In genomic region chr14:79425979-79426729, GRCm38 (mm10) we compare ENCODE assay signal across 8 mouse cellular contexts. TPM values are rescaled to one million over a fixed set of nuclear protein-coding genes. Genes with fewer than 3 reads are reported as not detected.
DNase-seq lines count a peak whose midpoint lies in the region; ATAC-seq and TF ChIP-seq lines count a peak whose summit lies in the region.

Gene Kbtbd7, plus strand, starts transcription at chr14:79426511.

- no peak for TF ChIP-seq CTCF in heart, adult 2 months (IDR thresholded peaks at IDR 0.05)
- TF ChIP-seq CTCF in midbrain, postnatal 0 days (IDR thresholded peaks at IDR 0.05) = no peak

- peak within 1 kb of the TSS; percentile 51 for H3K4me2 ChIP-seq in embryonic facial prominence, embryonic 14.5 days (ENCODE audit: low read depth, low read length)
- peak within 1 kb of the TSS; percentile 58 for H3K4me2 ChIP-seq in limb, embryonic 13.5 days (replicated peaks)
- H3K4me2 ChIP-seq in midbrain, postnatal 0 days (ENCODE audit: low read depth, low read length, poor library complexity, severe bottlenecking) = peak within 1 kb of the TSS; percentile 31

- H3K79me2 ChIP-seq in heart, adult 2 months (replicated peaks; ENCODE audit: control insufficient read depth, insufficient read depth, low read length) = no peaks in the 10 kb centered on the region

- peaks cover 14% of the 10 kb centered on the region for H3K9me3 ChIP-seq in embryonic facial prominence, embryonic 14.5 days (ENCODE audit: control insufficient read depth, low read length)
- H3K9me3 ChIP-seq in limb, embryonic 13.5 days = peaks cover 14% of the 10 kb centered on the region
- no peaks in the 10 kb centered on the region for H3K9me3 ChIP-seq in midbrain, postnatal 0 days (ENCODE audit: low read length)

- intact Hi-C loops in heart, adult 2 months (cut with DNase I) = loop anchor here (2.0 kb wide), 1 partner anchor 27 kb away; no protein-coding TSS in a partner anchor

- DNase-seq in 3T3-L1 (ENCODE audit: low read depth, low spot score) = peak; percentile 75
- peak; percentile 65 to 86 for DNase-seq in adrenal gland, postnatal 4 days (ENCODE audit: low spot score in 2 of 2)
- peak; percentile 98 for DNase-seq in embryonic facial prominence, embryonic 14.5 days (ENCODE audit: low spot score)
- peak; percentile 93 to 97 for DNase-seq in heart, adult 2 months
- peak; percentile 94 to 95 for DNase-seq in kidney, adult 8-10 months
- DNase-seq in midbrain, postnatal 0 days (ENCODE audit: low spot score) = peak; percentile 97
- peak; percentile 85 to 86 for DNase-seq in spleen, postnatal 14 days (ENCODE audit: low spot score in 2 of 2)

- peak within 1 kb of the TSS; percentile 63 for H3K9ac ChIP-seq in embryonic facial prominence, embryonic 14.5 days (ENCODE audit: low read depth, low read length)
- peak within 1 kb of the TSS; percentile 69 for H3K9ac ChIP-seq in heart, adult 2 months (ENCODE audit: low read depth, low read length)
- peak within 1 kb of the TSS; percentile 73 for H3K9ac ChIP-seq in limb, embryonic 13.5 days
- peak within 1 kb of the TSS; percentile 54 for H3K9ac ChIP-seq in midbrain, postnatal 0 days (replicated peaks; ENCODE audit: low read length, poor library complexity, severe bottlenecking)

- peak; percentile 88 for TF ChIP-seq EP300 in heart, adult 2 months (IDR thresholded peaks at IDR 0.05; ENCODE audit: insufficient read depth, low read depth, low read length)

- under 1% methylated on average over 30 of the region's 44 CpGs for WGBS in embryonic facial prominence, embryonic 14.5 days
- under 1% methylated on average over 41 of the region's 44 CpGs for WGBS in heart, adult 2 months
- under 1% methylated on average over 43 of the region's 44 CpGs for WGBS in limb, embryonic 13.5 days
- under 1% methylated on average over 42 of the region's 44 CpGs for WGBS in midbrain, postnatal 0 days

- H3K36me3 ChIP-seq in embryonic facial prominence, embryonic 14.5 days (ENCODE audit: control insufficient read depth, insufficient read depth, low read length) = peaks cover 13% of the 10 kb centered on the region
- peaks cover 7% of the 10 kb centered on the region for H3K36me3 ChIP-seq in heart, adult 2 months (ENCODE audit: control insufficient read depth, insufficient read depth, low read length)
- H3K36me3 ChIP-seq in limb, embryonic 13.5 days = peaks cover 16% of the 10 kb centered on the region
- H3K36me3 ChIP-seq in midbrain, postnatal 0 days (ENCODE audit: insufficient read depth, low read length) = no peaks in the 10 kb centered on the region; the same call in 1 of the 2 replicates

- no peaks in the 10 kb centered on the region for H3K4me1 ChIP-seq in embryonic facial prominence, embryonic 14.5 days (ENCODE audit: control insufficient read depth, insufficient read depth, low read length)
- H3K4me1 ChIP-seq in heart, adult 2 months (ENCODE audit: control insufficient read depth, insufficient read depth, low read length) = peaks cover 6% of the 10 kb centered on the region
- H3K4me1 ChIP-seq in limb, embryonic 13.5 days = no peaks in the 10 kb centered on the region
- no peaks in the 10 kb centered on the region for H3K4me1 ChIP-seq in midbrain, postnatal 0 days (ENCODE audit: insufficient read depth, low read length)

- peak; percentile 88 for TF ChIP-seq POLR2A in heart, adult 2 months (IDR thresholded peaks at IDR 0.05; ENCODE audit: insufficient read depth, low read depth, low read length)

- H3K27me3 ChIP-seq in embryonic facial prominence, embryonic 14.5 days (replicated peaks; ENCODE audit: control insufficient read depth, insufficient read depth, low read length) = no peaks in the 10 kb centered on the region
- no peaks in the 10 kb centered on the region for H3K27me3 ChIP-seq in heart, adult 2 months (ENCODE audit: control insufficient read depth, insufficient read depth, low read length)
- H3K27me3 ChIP-seq in limb, embryonic 13.5 days = no peaks in the 10 kb centered on the region
- no peaks in the 10 kb centered on the region for H3K27me3 ChIP-seq in midbrain, postnatal 0 days (ENCODE audit: insufficient read depth, low read length)

- peak; percentile 99 for ATAC-seq in embryonic facial prominence, embryonic 14.5 days (ENCODE audit: low read depth)
- ATAC-seq in limb, embryonic 13.5 days (ENCODE audit: low FRiP score, low read depth) = peak; percentile 98
- ATAC-seq in midbrain, postnatal 0 days (ENCODE audit: low FRiP score) = peak; percentile 96

- peak within 1 kb of the TSS; percentile 47 for H3K4me3 ChIP-seq in embryonic facial prominence, embryonic 14.5 days (ENCODE audit: low read depth, low read length)
- H3K4me3 ChIP-seq in heart, adult 2 months = peak within 1 kb of the TSS; percentile 46; the same call in 1 of the 2 replicates
- peak within 1 kb of the TSS; percentile 53 for H3K4me3 ChIP-seq in limb, embryonic 13.5 days
- H3K4me3 ChIP-seq in midbrain, postnatal 0 days (ENCODE audit: low read depth, low read length) = peak within 1 kb of the TSS; percentile 40

- H3K27ac ChIP-seq in embryonic facial prominence, embryonic 14.5 days (replicated peaks; ENCODE audit: low read depth, low read length) = peak within 1 kb of the TSS; percentile 85
- H3K27ac ChIP-seq in heart, adult 2 months = peak within 1 kb of the TSS; percentile 77
- H3K27ac ChIP-seq in limb, embryonic 13.5 days = peak within 1 kb of the TSS; percentile 74; the same call in 1 of the 2 replicates
- H3K27ac ChIP-seq in midbrain, postnatal 0 days (ENCODE audit: low read depth, low read length) = peak within 1 kb of the TSS; percentile 65

RNA-seq across cellular contexts. Expression of gene Kbtbd7, which starts in this region (rescaled TPM):
- 10 to 100 TPM; 12.6 to 13.2 TPM for total RNA-seq in adrenal gland, postnatal 4 days (2021)
- polyA plus RNA-seq in embryonic facial prominence, embryonic 14.5 days (2014; fragmentation: Nextera tagmentation; extraction: Ambion mirVana) = 13.8 and 15.4 TPM in 2 replicates
- 1 to 10 TPM; 9.3 to 9.8 TPM for total RNA-seq in heart, adult 2 months (2021)
- polyA plus RNA-seq in heart, adult 2 months (2012; rRNA removed) = 2.9 and 4.7 TPM in 2 replicates
- 12.3 and 15.2 TPM in 2 replicates for polyA plus RNA-seq in limb, embryonic 13.5 days (2015; fragmentation: Nextera tagmentation; extraction: Ambion mirVana)
- 36.5 and 39.8 TPM in 2 replicates for total RNA-seq in midbrain, postnatal 0 days (2014; rRNA removed)
- 11.3 TPM in 2 replicates for polyA plus RNA-seq in midbrain, postnatal 0 days (2015; fragmentation: Nextera tagmentation; extraction: Ambion mirVana)

Comparison
In these comparisons a context has a peak if more than half of its experiments do, and no peak if none do; other contexts are left out.
1. Peak in every context shown above with its lines: DNase-seq, ATAC-seq, H3K4me3 ChIP-seq and H3K27ac ChIP-seq.